Mouse (Mus musculus) brain, embryonic 18.5 days (tissue): ENCODE results near the gene Serpinb6a.

Experiments
- DNase-seq: peaks from one replicate; pipeline ENCODE4 v3.0.0-alpha.2; 2012; ENCODE audit warnings: low read depth, low spot score

The Serpinb6a gene

DNA sequence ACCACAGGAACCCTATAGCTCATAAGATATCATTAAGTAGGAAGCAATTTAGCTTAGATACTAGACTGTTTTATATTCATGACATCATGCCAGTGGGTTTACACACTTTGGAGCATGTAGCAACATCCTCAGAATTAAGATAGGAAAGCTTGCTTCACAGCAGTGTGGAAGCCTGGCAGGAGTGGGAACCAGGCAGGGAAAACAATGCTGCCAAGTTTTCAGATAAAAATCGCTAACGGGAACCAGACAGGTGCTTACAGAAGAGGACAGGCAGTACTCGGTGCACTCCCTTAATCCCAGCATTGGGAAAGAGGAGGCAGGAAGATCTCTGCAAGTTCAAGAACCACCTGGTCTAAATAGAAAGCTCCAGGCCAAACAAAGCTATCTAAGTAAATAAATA lies 95.8 kb downstream of the Serpinb6a start:
- DNase-seq, result no peak

GRCm38 (mm10) chr13:33905176-33905954 lies 97.2 kb downstream of the Serpinb6a start, which contains the start of gene Serpinb6c:
TSS of gene Serpinb6c (minus strand) at chr13:33905708.
- no peak for DNase-seq

DNA sequence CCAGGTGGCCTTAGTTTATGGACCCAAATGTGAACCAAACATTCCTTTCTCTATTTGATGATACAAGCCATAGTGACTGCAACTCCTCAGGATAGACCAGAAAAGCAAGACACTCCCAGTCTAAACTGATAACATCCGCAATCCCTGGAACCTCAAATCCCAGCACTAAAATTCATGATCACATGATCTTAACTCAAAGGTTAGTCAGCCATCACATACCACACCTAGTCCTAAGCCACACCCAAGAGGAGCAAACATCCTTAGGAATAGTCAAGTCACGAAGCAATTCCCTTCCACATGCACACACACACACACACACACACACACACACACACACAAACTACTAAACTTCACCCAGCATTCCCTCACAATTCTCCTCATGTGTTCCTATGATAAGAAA lies 99.3 kb downstream of the Serpinb6a start:
- no peak for DNase-seq

DNA sequence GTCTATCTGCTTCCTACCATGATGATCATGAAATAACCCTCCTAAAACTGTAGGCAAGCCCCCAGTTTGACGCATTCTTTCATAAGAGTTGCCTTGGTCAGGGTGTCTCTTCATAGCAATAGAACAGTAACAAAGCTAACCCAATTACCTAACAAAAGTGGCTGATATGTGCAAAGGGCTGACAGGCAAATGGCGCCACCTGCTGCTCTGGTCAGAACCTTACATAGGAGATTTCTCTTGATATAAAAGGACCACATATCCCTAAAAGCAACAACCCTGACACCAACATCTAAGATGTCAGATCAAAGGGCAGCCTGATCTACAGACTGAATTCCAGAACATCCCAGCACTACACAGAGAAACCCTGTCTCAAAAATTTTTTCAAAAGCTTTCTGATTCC lies 108.4 kb downstream of the Serpinb6a start:
- DNase-seq, result peak; percentile 2
